Mouse (Mus musculus): Measurements from ENCODE around the gene Dnah11. TPM values are rescaled to one million over a fixed set of nuclear protein-coding genes. Genes with fewer than 3 reads are reported as not detected.

The Dnah11 gene
- polyA plus RNA-seq, 1 experiment from 2014 or later = 0.04 TPM

DNA sequence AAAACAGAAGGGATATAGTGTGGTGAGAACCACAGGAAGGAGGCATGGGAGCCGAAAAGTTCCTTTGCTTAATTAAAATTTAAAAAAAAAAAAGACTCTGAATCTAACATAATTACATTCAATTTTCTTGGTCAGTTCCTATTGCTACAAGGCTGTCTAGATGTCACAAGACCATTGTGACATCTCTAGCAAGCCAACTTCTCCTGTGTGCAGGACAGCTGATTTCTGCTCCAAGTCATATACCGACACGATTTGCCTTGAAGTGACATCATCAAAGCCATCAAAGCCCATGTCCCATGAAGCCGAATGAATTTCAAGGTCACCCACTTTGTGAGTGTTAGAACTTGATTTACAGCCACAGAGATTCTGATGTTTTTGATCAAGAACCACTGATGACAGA lies 361.5 kb downstream of the Dnah11 start:
- no peaks in the 10 kb centered on the region for H3K4me1 ChIP-seq
- no peaks in the 10 kb centered on the region for H3K9me3 ChIP-seq (replicated peaks)
- WGBS = 88% methylated on average over 4 of the region's 4 CpGs

DNA sequence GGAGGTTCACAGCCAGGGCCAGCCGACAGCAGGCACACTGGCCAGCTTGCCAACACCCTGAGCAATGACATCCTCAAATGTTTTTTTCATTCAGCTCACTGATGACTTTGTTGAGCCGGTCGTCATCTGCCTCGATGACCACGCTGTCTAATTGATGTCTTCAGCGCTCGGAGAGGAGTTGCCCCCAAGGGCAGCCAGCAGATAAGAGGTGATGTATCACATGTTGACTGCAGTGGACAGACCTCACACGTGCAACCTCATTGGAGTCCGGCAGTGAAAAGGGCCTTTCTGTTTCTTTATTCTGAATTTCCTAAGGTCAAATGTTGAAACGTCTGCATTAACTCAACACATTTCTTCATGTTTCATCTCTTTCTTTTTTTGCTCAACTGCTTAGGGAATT lies 363.5 kb downstream of the Dnah11 start:
- H3K27ac ChIP-seq = no peak overlapping the region
- no peak overlapping the region for H3K4me3 ChIP-seq
- no peaks in the 10 kb centered on the region for H3K36me3 ChIP-seq
- no peaks in the 10 kb centered on the region for H3K27me3 ChIP-seq (ENCODE audit: low read depth, poor library complexity, severe bottlenecking)
- H3K9me3 ChIP-seq (replicated peaks) = no peaks in the 10 kb centered on the region
- no peak for DNase-seq (ENCODE audit: low spot score)
- no peaks in the 10 kb centered on the region for H3K4me1 ChIP-seq
- 33% methylated on average over 10 of the region's 10 CpGs for WGBS

More for the DNA sequence above, 361.5 kb downstream of the Dnah11 start:
- no peak overlapping the region for H3K4me3 ChIP-seq
- no peak for DNase-seq (ENCODE audit: low spot score)
- no peaks in the 10 kb centered on the region for H3K27me3 ChIP-seq (ENCODE audit: low read depth, poor library complexity, severe bottlenecking)
- H3K36me3 ChIP-seq = no peaks in the 10 kb centered on the region
- no peak overlapping the region for H3K27ac ChIP-seq

DNA sequence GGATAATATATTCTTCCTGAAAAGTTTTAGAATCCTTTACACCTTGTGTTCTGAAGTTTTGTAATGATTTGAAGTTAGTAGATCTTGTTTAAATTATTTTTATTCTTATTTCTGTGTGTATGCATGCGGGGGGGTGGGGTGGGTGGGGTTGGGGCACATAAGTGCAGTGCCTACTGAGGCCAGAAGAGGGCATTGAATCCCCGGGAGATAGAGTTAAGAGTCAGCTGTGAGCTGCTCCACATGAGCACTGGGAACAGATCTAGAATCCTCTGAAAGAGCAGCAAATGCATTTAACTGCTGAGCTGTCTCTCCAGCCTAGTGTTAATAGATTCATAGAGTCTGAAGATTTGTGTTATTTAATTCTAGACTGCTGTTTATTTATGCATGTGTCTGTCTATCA lies 364.2 kb downstream of the Dnah11 start:
- Histone ChIP-seq H3K4me1 (no peaks in the 10 kb centered on the region), H3K4me3 (no peak overlapping the region), H3K27me3 (ENCODE audit: low read depth, poor library complexity, severe bottlenecking) (no peaks in the 10 kb centered on the region), H3K9me3 (replicated peaks) (no peaks in the 10 kb centered on the region), H3K36me3 (no peaks in the 10 kb centered on the region), H3K27ac (no peak overlapping the region)
- WGBS = 78% methylated on average over 2 of the region's 2 CpGs
- DNase-seq (ENCODE audit: low spot score) = no peak

DNA sequence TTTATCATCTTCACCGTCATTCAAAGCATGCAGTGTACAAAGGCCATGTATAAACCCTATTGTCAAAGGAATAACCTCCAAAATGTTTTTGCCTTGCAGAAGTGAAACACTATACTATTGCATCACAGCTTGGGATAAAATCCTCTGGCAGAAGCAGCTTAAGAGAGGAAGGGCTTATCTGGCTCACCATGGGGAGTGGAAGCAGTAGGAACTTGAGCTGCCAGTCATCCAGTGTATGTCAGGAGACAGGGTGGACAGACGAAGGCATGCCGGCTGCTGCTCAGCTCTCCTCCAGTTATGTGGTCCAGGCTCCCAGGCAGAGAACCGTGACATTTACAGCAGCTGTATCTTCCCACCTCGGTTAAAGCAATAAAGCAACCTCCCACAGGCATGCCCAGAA lies 366.7 kb downstream of the Dnah11 start:
- H3K4me1 ChIP-seq = no peaks in the 10 kb centered on the region
- no peaks in the 10 kb centered on the region for H3K36me3 ChIP-seq
- H3K27ac ChIP-seq = no peak overlapping the region
- H3K9me3 ChIP-seq (replicated peaks) = no peaks in the 10 kb centered on the region
- no peak overlapping the region for H3K4me3 ChIP-seq
- H3K27me3 ChIP-seq (ENCODE audit: low read depth, poor library complexity, severe bottlenecking) = no peaks in the 10 kb centered on the region
- DNase-seq (ENCODE audit: low spot score) = no peak
- 41% methylated on average over 5 of the region's 5 CpGs for WGBS

DNA sequence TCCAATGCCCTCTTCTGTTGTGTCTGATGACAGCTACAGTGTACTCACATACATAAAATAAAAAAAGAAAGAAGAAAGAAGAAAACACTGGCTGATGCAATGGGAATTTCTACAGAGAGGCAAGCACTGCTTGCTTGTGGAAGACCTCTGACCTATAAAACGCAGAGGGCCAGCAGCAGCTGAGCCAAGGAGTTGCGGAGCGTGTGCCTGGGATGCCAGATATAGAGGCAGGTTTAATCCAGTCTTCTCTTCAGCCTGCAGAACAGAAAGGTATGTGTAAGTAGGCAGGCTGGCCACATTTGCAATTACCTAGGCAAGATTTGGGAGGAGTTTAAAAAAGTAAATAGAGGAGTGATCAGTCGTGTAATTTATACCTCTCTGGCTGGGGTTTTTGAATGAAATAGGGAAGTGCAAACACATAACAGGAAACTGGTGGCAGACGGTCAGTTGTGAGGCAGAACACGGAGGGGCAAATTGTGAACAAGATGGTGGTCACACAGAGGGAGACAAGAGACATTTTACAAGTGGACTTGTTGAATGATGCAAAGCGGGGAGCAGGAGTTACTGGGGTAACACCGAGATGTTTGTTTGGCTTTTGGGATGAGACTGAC lies 367.4 kb downstream of the Dnah11 start:
- H3K36me3 ChIP-seq = no peaks in the 10 kb centered on the region
- H3K9me3 ChIP-seq (replicated peaks) = no peaks in the 10 kb centered on the region
- DNase-seq (ENCODE audit: low spot score) = no peak
- H3K27me3 ChIP-seq (ENCODE audit: low read depth, poor library complexity, severe bottlenecking) = no peaks in the 10 kb centered on the region
- no peak overlapping the region for H3K4me3 ChIP-seq
- H3K4me1 ChIP-seq = no peaks in the 10 kb centered on the region
- H3K27ac ChIP-seq = no peak overlapping the region
- 83% methylated on average over 8 of the region's 8 CpGs for WGBS

DNA sequence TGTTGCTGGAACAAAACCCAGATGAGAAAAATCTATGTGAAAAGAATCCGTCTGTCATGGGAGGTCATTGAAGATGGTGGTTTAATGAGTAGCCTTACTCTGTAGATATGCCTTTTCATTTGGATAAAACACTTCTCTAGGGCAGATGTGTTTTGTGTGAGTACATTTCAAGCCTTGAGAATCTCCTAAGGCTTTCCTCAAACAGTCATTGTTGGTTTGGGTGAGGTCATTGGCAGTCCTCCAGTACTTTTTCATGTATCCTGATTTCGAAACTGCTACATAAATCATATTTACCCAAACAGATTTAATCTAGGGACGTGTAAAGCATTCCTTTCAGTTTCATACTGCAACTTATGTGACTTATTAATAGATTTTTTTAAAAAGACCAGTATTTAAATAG lies 370.5 kb downstream of the Dnah11 start:
- H3K27me3 ChIP-seq (ENCODE audit: low read depth, poor library complexity, severe bottlenecking) = no peaks in the 10 kb centered on the region
- no peak for DNase-seq (ENCODE audit: low spot score)
- H3K27ac ChIP-seq = no peak overlapping the region
- H3K4me1 ChIP-seq = no peaks in the 10 kb centered on the region
- no peaks in the 10 kb centered on the region for H3K9me3 ChIP-seq (replicated peaks)
- no peak overlapping the region for H3K4me3 ChIP-seq
- no peaks in the 10 kb centered on the region for H3K36me3 ChIP-seq
- WGBS = 92% methylated on average over 3 of the region's 3 CpGs

Other genes with a start within 250 kb of the Dnah11 start
- 10.5 and 16.2 TPM in 2 replicates for gene Sp4, start 102.4 kb upstream of the Dnah11 start, polyA plus RNA-seq (2016; fragmentation: Nextera tagmentation; extraction: Ambion mirVana)

All from limb, embryonic 10.5 days (tissue).